Mouse (Mus musculus): ENCODE measurements around the gene Map2k6. TPM values are rescaled to one million over a fixed set of nuclear protein-coding genes. Genes with fewer than 3 reads are reported as not detected.

The Map2k6 gene
- polyA plus RNA-seq, 1 experiment from 2014 or later, result 38.7 TPM

DNA sequence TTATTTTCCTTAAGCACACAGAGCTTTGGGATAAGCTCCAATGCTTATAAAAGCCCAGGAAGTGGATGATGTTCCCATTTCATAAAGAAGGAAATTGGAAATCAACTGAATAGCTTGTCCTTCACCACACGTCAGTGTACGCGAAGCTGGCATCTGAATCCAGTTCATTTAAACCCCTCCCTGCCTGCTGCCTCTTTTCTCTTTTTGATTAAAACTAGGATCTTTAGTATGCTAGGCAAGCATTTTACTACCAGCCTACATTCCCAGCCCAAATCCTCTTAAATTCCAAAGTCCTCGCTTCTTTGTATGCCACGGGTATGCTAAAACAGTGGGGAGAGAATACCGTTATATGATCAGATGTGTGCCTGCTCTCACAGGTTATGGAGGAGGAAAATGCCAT is 17.8 kb downstream of the Map2k6 start:
- Histone ChIP-seq H3K4me3 (ENCODE audit: low read depth, low read length) (no peak overlapping the region), H3K4me2 (no peak overlapping the region), H3K36me3 (ENCODE audit: control insufficient read depth, insufficient read depth, low read length) (no peaks in the 10 kb centered on the region), H3K4me1 (ENCODE audit: control insufficient read depth, insufficient read depth, low read length) (no peaks in the 10 kb centered on the region; the same call in 1 of the 2 replicates), H3K9ac (ENCODE audit: low read length) (no peak overlapping the region), H3K9me3 (ENCODE audit: control insufficient read depth, low read length) (no peaks in the 10 kb centered on the region), H3K27ac (ENCODE audit: low read depth, low read length) (no peak overlapping the region), H3K27me3 (ENCODE audit: control insufficient read depth, insufficient read depth, low read length) (no peaks in the 10 kb centered on the region)
- WGBS, result 78% methylated on average over 6 of the region's 6 CpGs
- ATAC-seq (ENCODE audit: low FRiP score) (no peak), DNase-seq (ENCODE audit: low spot score, missing footprints) (peak; percentile 82)

- Histone ChIP-seq H3K9ac (ENCODE audit: low read length) (no peak overlapping the region), H3K9me3 (ENCODE audit: control insufficient read depth, low read length) (no peaks in the 10 kb centered on the region), H3K27ac (ENCODE audit: low read depth, low read length) (no peak overlapping the region), H3K4me3 (ENCODE audit: low read depth, low read length) (no peak overlapping the region), H3K27me3 (ENCODE audit: control insufficient read depth, insufficient read depth, low read length) (no peaks in the 10 kb centered on the region), H3K36me3 (ENCODE audit: control insufficient read depth, insufficient read depth, low read length) (no peaks in the 10 kb centered on the region), H3K4me1 (ENCODE audit: control insufficient read depth, insufficient read depth, low read length) (no peaks in the 10 kb centered on the region; the same call in 1 of the 2 replicates), H3K4me2 (no peak overlapping the region)
- no peak for ATAC-seq (ENCODE audit: low FRiP score)
- no peak for DNase-seq (ENCODE audit: low spot score, missing footprints)
- WGBS, result 91% methylated on average over 7 of the region's 7 CpGs
Measured at GRCm38 (mm10) chr11:110420463-110420862, 21.5 kb downstream of the Map2k6 start.

- 93% methylated on average over 6 of the region's 6 CpGs for WGBS
- Histone ChIP-seq H3K27ac (ENCODE audit: low read depth, low read length) (no peak overlapping the region), H3K36me3 (ENCODE audit: control insufficient read depth, insufficient read depth, low read length) (no peaks in the 10 kb centered on the region), H3K4me2 (no peak overlapping the region), H3K4me1 (ENCODE audit: control insufficient read depth, insufficient read depth, low read length) (no peaks in the 10 kb centered on the region), H3K9me3 (ENCODE audit: control insufficient read depth, low read length) (no peaks in the 10 kb centered on the region), H3K4me3 (ENCODE audit: low read depth, low read length) (no peak overlapping the region), H3K9ac (ENCODE audit: low read length) (no peak overlapping the region), H3K27me3 (ENCODE audit: control insufficient read depth, insufficient read depth, low read length) (no peaks in the 10 kb centered on the region)
- DNase-seq (ENCODE audit: low spot score, missing footprints) (no peak), ATAC-seq (ENCODE audit: low FRiP score) (no peak)
Measured at GRCm38 (mm10) chr11:110426572-110427145, 27.7 kb downstream of the Map2k6 start.

DNA sequence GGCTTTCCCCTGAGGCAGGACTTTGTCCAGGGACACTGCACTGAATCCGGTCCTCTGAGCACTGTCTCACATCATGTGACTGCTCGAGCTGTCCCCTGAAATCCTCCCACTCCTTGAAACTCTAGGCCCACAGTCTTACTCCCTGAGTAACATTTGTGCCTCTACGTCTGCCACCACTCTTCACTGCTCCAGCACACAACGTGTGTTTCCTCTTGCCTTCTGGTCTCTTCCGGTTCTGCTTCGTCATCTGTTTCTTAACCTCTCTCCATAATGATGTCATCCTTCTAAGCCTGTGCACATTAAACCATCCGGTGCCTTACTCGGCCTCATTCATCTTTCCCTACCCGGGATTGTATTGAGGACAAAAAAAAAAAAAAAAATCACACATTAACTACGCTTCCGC is 28.2 kb downstream of the Map2k6 start:
- H3K27me3 ChIP-seq (ENCODE audit: control insufficient read depth, insufficient read depth, low read length), result no peaks in the 10 kb centered on the region
- 78% methylated on average over 11 of the region's 11 CpGs for WGBS
- H3K36me3 ChIP-seq (ENCODE audit: control insufficient read depth, insufficient read depth, low read length), result no peaks in the 10 kb centered on the region
- no peak overlapping the region for H3K4me3 ChIP-seq (ENCODE audit: low read depth, low read length)
- H3K4me2 ChIP-seq, result no peak overlapping the region
- H3K27ac ChIP-seq (ENCODE audit: low read depth, low read length), result no peak overlapping the region
- H3K4me1 ChIP-seq (ENCODE audit: control insufficient read depth, insufficient read depth, low read length), result no peaks in the 10 kb centered on the region
- no peaks in the 10 kb centered on the region for H3K9me3 ChIP-seq (ENCODE audit: control insufficient read depth, low read length)
- ATAC-seq (ENCODE audit: low FRiP score) (no peak), DNase-seq (ENCODE audit: low spot score, missing footprints) (no peak)
- no peak overlapping the region for H3K9ac ChIP-seq (ENCODE audit: low read length)

DNA sequence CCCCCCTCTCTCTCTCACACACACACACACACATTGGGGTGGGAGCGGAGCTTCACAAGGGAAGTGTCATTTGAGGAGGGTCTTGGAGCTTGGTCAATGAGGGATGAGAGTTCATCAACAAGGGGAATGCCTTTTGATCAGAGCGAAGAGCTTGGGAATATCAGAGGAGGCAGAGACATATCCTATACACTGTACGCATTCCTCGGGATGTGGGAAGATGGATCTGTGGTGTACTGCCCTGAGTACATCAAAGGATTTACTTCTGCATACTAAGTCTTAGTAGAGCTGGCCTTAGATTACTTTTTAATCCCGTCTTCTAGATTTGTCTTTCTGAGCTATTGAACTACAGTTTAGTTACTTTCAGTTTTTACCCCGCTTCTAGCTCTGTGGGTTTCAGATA is 30.1 kb downstream of the Map2k6 start:
- no peaks in the 10 kb centered on the region for H3K4me1 ChIP-seq (ENCODE audit: control insufficient read depth, insufficient read depth, low read length)
- H3K27ac ChIP-seq (ENCODE audit: low read depth, low read length), result no peak overlapping the region
- ATAC-seq (ENCODE audit: low FRiP score) (no peak), DNase-seq (ENCODE audit: low spot score, missing footprints) (no peak)
- H3K36me3 ChIP-seq (ENCODE audit: control insufficient read depth, insufficient read depth, low read length), result no peaks in the 10 kb centered on the region
- WGBS, result 90% methylated on average over 6 of the region's 6 CpGs
- no peak overlapping the region for H3K4me3 ChIP-seq (ENCODE audit: low read depth, low read length)
- H3K4me2 ChIP-seq, result no peak overlapping the region
- no peaks in the 10 kb centered on the region for H3K9me3 ChIP-seq (ENCODE audit: control insufficient read depth, low read length)
- no peaks in the 10 kb centered on the region for H3K27me3 ChIP-seq (ENCODE audit: control insufficient read depth, insufficient read depth, low read length)
- no peak overlapping the region for H3K9ac ChIP-seq (ENCODE audit: low read length)

DNA sequence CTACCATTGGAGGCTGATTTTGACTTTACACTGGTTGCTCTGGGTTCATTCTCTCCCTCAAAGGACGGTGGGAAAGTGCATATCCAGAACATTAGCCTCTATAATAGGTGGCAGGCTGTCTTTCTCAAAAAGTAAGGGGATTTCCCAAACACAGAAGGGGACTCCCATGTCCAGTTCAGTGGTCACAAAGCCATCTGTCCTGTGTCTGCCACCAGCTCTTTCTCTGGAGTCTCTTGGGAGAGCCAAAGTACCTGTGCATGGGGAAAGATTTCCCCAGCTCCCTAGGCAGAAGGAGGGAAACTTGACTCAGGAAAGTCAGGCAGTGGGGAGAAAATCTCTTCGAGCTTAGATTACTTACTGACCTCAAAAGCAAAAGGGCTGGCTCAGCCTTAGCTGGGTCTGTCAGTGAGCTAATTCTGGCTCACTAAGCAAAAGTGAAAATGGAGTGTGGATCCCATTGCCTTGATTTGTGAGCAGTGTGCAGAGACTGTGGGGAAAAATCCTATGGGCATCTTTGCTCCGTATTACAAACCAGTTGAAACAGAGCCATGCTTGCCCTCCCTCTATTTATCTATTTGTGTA is 31.0 kb downstream of the Map2k6 start:
- Histone ChIP-seq H3K36me3 (ENCODE audit: control insufficient read depth, insufficient read depth, low read length) (no peaks in the 10 kb centered on the region), H3K27me3 (ENCODE audit: control insufficient read depth, insufficient read depth, low read length) (no peaks in the 10 kb centered on the region), H3K9ac (ENCODE audit: low read length) (no peak overlapping the region), H3K4me2 (no peak overlapping the region), H3K27ac (ENCODE audit: low read depth, low read length) (no peak overlapping the region), H3K4me1 (ENCODE audit: control insufficient read depth, insufficient read depth, low read length) (no peaks in the 10 kb centered on the region), H3K4me3 (ENCODE audit: low read depth, low read length) (no peak overlapping the region), H3K9me3 (ENCODE audit: control insufficient read depth, low read length) (no peaks in the 10 kb centered on the region)
- ATAC-seq (ENCODE audit: low FRiP score) (no peak), DNase-seq (ENCODE audit: low spot score, missing footprints) (no peak)
- WGBS, result 82% methylated on average over 3 of the region's 3 CpGs

DNA sequence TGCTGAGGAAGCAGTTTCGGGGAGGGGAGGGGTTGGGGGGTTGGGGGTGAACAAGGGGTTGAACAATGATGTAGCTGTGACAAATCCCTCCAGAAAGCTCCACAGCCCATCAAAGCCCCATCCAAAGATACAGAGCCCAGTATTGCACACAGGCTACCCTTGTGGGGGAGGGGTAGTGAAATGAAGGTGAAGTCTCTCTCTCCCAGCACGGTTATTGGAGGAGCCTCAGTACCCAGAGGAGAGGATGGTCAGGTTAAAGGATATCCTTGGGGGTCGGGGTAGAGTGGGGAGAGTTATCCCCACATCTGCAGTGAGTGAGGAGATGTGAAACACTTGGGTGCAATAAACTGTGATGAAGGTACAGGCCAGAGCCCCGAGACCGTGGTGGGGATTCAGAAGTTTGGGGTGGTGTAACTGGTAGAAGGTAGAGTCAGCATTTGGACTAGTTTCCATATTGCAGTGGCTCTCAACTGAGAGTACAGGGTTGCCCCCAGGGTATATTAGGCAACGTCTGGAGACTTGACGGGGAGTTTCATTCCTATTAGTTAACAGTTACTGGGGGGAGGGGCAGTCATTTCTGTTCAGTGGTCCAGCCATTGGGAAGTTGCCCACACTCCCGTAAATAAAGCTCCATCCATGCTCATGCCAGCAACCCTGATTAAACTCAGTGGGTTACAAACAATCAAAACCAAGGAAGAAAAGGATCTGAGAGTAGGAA is 37.1 kb downstream of the Map2k6 start:
- Histone ChIP-seq H3K27ac (ENCODE audit: low read depth, low read length) (no peak overlapping the region), H3K36me3 (ENCODE audit: control insufficient read depth, insufficient read depth, low read length) (no peaks in the 10 kb centered on the region), H3K9me3 (ENCODE audit: control insufficient read depth, low read length) (no peaks in the 10 kb centered on the region; the same call in 1 of the 2 replicates), H3K4me1 (ENCODE audit: control insufficient read depth, insufficient read depth, low read length) (no peaks in the 10 kb centered on the region; the same call in 1 of the 2 replicates), H3K4me3 (ENCODE audit: low read depth, low read length) (no peak overlapping the region), H3K27me3 (ENCODE audit: control insufficient read depth, insufficient read depth, low read length) (no peaks in the 10 kb centered on the region), H3K4me2 (no peak overlapping the region), H3K9ac (ENCODE audit: low read length) (no peak overlapping the region)
- ATAC-seq (ENCODE audit: low FRiP score) (0 out of 2 replicates have a peak, but pooled peaks have one; percentile 35), DNase-seq (ENCODE audit: low spot score, missing footprints) (no peak)
- WGBS, result 74% methylated on average over 8 of the region's 8 CpGs

- 22% methylated on average over 12 of the region's 12 CpGs for WGBS
- ATAC-seq (ENCODE audit: low FRiP score), result no peak
- H3K9ac ChIP-seq (ENCODE audit: low read length), result no peak overlapping the region
Measured at GRCm38 (mm10) chr11:110436998-110437397, 38.1 kb downstream of the Map2k6 start.

GRCm38 (mm10) chr11:110438135-110438534 is 39.2 kb downstream of the Map2k6 start:
- no peak overlapping the region for H3K27ac ChIP-seq (ENCODE audit: low read depth, low read length)

More at GRCm38 (mm10) chr11:110436998-110437397, 38.1 kb downstream of the Map2k6 start:
- Histone ChIP-seq H3K27ac (ENCODE audit: low read depth, low read length) (no peak overlapping the region), H3K36me3 (ENCODE audit: control insufficient read depth, insufficient read depth, low read length) (no peaks in the 10 kb centered on the region), H3K4me2 (no peak overlapping the region), H3K27me3 (ENCODE audit: control insufficient read depth, insufficient read depth, low read length) (no peaks in the 10 kb centered on the region), H3K9me3 (ENCODE audit: control insufficient read depth, low read length) (no peaks in the 10 kb centered on the region; the same call in 1 of the 2 replicates), H3K4me3 (ENCODE audit: low read depth, low read length) (no peak overlapping the region), H3K4me1 (ENCODE audit: control insufficient read depth, insufficient read depth, low read length) (no peaks in the 10 kb centered on the region; the same call in 1 of the 2 replicates)
- DNase-seq (ENCODE audit: low spot score, missing footprints), result no peak

More at GRCm38 (mm10) chr11:110438135-110438534, 39.2 kb downstream of the Map2k6 start:
- Histone ChIP-seq H3K4me1 (ENCODE audit: control insufficient read depth, insufficient read depth, low read length) (no peaks in the 10 kb centered on the region; the same call in 1 of the 2 replicates), H3K4me3 (ENCODE audit: low read depth, low read length) (no peak overlapping the region), H3K27me3 (ENCODE audit: control insufficient read depth, insufficient read depth, low read length) (no peaks in the 10 kb centered on the region), H3K36me3 (ENCODE audit: control insufficient read depth, insufficient read depth, low read length) (no peaks in the 10 kb centered on the region), H3K4me2 (no peak overlapping the region), H3K9me3 (ENCODE audit: control insufficient read depth, low read length) (no peaks in the 10 kb centered on the region; the same call in 1 of the 2 replicates), H3K9ac (ENCODE audit: low read length) (no peak overlapping the region)
- DNase-seq (ENCODE audit: low spot score, missing footprints) (no peak), ATAC-seq (ENCODE audit: low FRiP score) (no peak)
- WGBS, result 96% methylated on average over 3 of the region's 3 CpGs

All from midbrain, embryonic 11.5 days (tissue).